Mouse (Mus musculus) forebrain, postnatal 0 days (tissue): ENCODE data around the gene Nfs1. TPM values are rescaled to one million over a fixed set of nuclear protein-coding genes. Genes with fewer than 3 reads are reported as not detected.

Experiments
- ATAC-seq: fragments of 200-750 bp; cut with Nextera tagmentation; 2 replicates; pipeline ENCODE4 v1.8.0; 2017; ENCODE audit warnings: mild to moderate bottlenecking, moderate library complexity
- DNase-seq: peaks from one replicate; pipeline ENCODE4 v3.0.0-alpha.2; 2015
- H3K27ac ChIP-seq: fragments of 300-500 bp; sonication (generic); 2 replicates; pipeline ENCODE4 v1.5.1; 2014; ENCODE audit warnings: low read depth, mild to moderate bottlenecking, antibody characterized with exemption, low read length, moderate library complexity, mixed read lengths
- H3K27me3 ChIP-seq: fragments of 300-500 bp; sonication (generic); 2 replicates; pipeline ENCODE4 v1.6.1; 2014; ENCODE audit warnings: mild to moderate bottlenecking, low read length, mixed read lengths; ENCODE audit not compliant: insufficient read depth
- H3K36me3 ChIP-seq: fragments of 300-500 bp; sonication (generic); 2 replicates; pipeline ENCODE4 v1.6.1; 2014; ENCODE audit warnings: mild to moderate bottlenecking, moderate library complexity; ENCODE audit not compliant: insufficient read depth
- H3K4me1 ChIP-seq: fragments of 300-500 bp; sonication (generic); 2 replicates; pipeline ENCODE4 v1.6.1; 2014; ENCODE audit warnings: antibody characterized with exemption; ENCODE audit not compliant: insufficient read depth
- H3K4me2 ChIP-seq: fragments of 300-500 bp; sonication (generic); 2 replicates; pipeline ENCODE4 v1.6.1; 2014; ENCODE audit warnings: low read depth, mild to moderate bottlenecking, moderate library complexity
- H3K4me3 ChIP-seq: fragments of 300-500 bp; sonication (generic); 2 replicates; pipeline ENCODE4 v1.5.1; 2014; ENCODE audit warnings: low read depth, low read length, mixed read lengths
- H3K9ac ChIP-seq: fragments of 300-500 bp; sonication (generic); 2 replicates; pipeline ENCODE4 v1.6.1; 2014; ENCODE audit warnings: mild to moderate bottlenecking
- H3K9me3 ChIP-seq: fragments of 300-500 bp; sonication (generic); 2 replicates; pipeline ENCODE4 v1.6.1; 2016; ENCODE audit warnings: low read length
- CTCF ChIP-seq: sonication (generic); IDR thresholded peaks from 2 replicates; pipeline ENCODE4 v1.5.1; 2016; ENCODE audit warnings: antibody characterized with exemption, control low read depth, low read depth
- WGBS: fragments of 180-500 bp; shearing (Covaris S2); extraction: QIAGEN DNeasy Blood & Tissue Kit; methylation state at CpG from one replicate; pipeline ENCODE4 v1.1.7; 2014; 5-methylcytosine and 5-hydroxymethylcytosine counted together
- polyA plus RNA-seq: library from polyadenylated mRNA; unstranded; fragments of >200 nt; fragmentation: Nextera tagmentation; extraction: Ambion mirVana; gene quantifications from 2 replicates; pipeline ENCODE4 v1.2.1, GENCODE M21; 2015
- total RNA-seq: library from RNA; depleted of rRNA; stranded (reverse); fragments of >200 nt; gene quantifications from 2 replicates; pipeline ENCODE4 v1.2.3, GENCODE M21; 2014

Gene Nfs1
- total and polyA plus RNA-seq, 2 experiments from 2014 or later, result 41.2 to 42.7 TPM

GRCm38 (mm10) chr2:156181592-156181991, 37.6 kb upstream of the Nfs1 start:
- Histone ChIP-seq H3K4me2 (peak overlapping the region; percentile 54), H3K27ac (peak overlapping the region; percentile 94; the same call in 1 of the 2 replicates), H3K4me3 (no peak overlapping the region), H3K9me3 (no peaks in the 10 kb centered on the region), H3K9ac (peak overlapping the region; percentile 72; the same call in 1 of the 2 replicates), H3K27me3 (no peaks in the 10 kb centered on the region), H3K4me1 (peaks cover 15% of the 10 kb centered on the region), H3K36me3 (peaks cover 8% of the 10 kb centered on the region)
- DNase-seq (no peak), ATAC-seq (no peak)
- whole genome bisulfite sequencing, result 78% methylated on average over 2 of the region's 2 CpGs
- TF ChIP-seq CTCF, result no peak

- ATAC-seq (no peak), DNase-seq (peak; percentile 20)
- H3K9me3 ChIP-seq, result no peaks in the 10 kb centered on the region
- H3K27ac ChIP-seq, result peak overlapping the region; percentile 94
- peaks cover 8% of the 10 kb centered on the region for H3K36me3 ChIP-seq
- no peaks in the 10 kb centered on the region for H3K27me3 ChIP-seq
- peak overlapping the region; percentile 54 for H3K4me2 ChIP-seq
- TF ChIP-seq CTCF, result no peak
- H3K4me1 ChIP-seq, result peaks cover 15% of the 10 kb centered on the region
- peak overlapping the region; percentile 48 for H3K4me3 ChIP-seq
- H3K9ac ChIP-seq, result peak overlapping the region; percentile 72
- WGBS, result 10% methylated on average over 8 of the region's 8 CpGs
Measured at GRCm38 (mm10) chr2:156180824-156181590, 37.0 kb upstream of the Nfs1 start.

GRCm38 (mm10) chr2:156180094-156180821, 36.3 kb upstream of the Nfs1 start, which contains the start of gene Rbm39:
TSS of gene Rbm39 (minus strand) at chr2:156180238.
- TF ChIP-seq CTCF, result peak; percentile 71
- ATAC-seq, result peak; percentile 96
- under 1% methylated on average over 47 of the region's 47 CpGs for WGBS
- Histone ChIP-seq H3K4me2 (peak within 1 kb of the TSS; percentile 57), H3K27ac (peak within 1 kb of the TSS; percentile 100), H3K4me1 (peaks cover 15% of the 10 kb centered on the region), H3K36me3 (peaks cover 8% of the 10 kb centered on the region), H3K9me3 (no peaks in the 10 kb centered on the region), H3K27me3 (no peaks in the 10 kb centered on the region), H3K9ac (peak within 1 kb of the TSS; percentile 100), H3K4me3 (peak within 1 kb of the TSS; percentile 99)
- DNase-seq, result peak; percentile 100

- Histone ChIP-seq H3K27ac (peak overlapping the region; percentile 100), H3K27me3 (no peaks in the 10 kb centered on the region), H3K4me1 (peaks cover 15% of the 10 kb centered on the region), H3K9me3 (no peaks in the 10 kb centered on the region), H3K4me3 (peak overlapping the region; percentile 99), H3K36me3 (peaks cover 8% of the 10 kb centered on the region), H3K4me2 (peak overlapping the region; percentile 57; the same call in 1 of the 2 replicates), H3K9ac (peak overlapping the region; percentile 100)
- WGBS, result under 1% methylated on average over 38 of the region's 41 CpGs
- peak; percentile 1 for ATAC-seq
- no peak for DNase-seq
- no peak for TF ChIP-seq CTCF
Measured at GRCm38 (mm10) chr2:156179796-156180093, 35.8 kb upstream of the Nfs1 start.

GRCm38 (mm10) chr2:156179046-156179795, 35.2 kb upstream of the Nfs1 start:
- no peaks in the 10 kb centered on the region for H3K9me3 ChIP-seq
- DNase-seq (peak; percentile 91), ATAC-seq (peak; percentile 40)
- peaks cover 15% of the 10 kb centered on the region for H3K4me1 ChIP-seq
- H3K36me3 ChIP-seq, result peaks cover 10% of the 10 kb centered on the region
- peak overlapping the region; percentile 57 for H3K4me2 ChIP-seq
- WGBS, result 2% methylated on average over 47 of the region's 47 CpGs
- H3K27me3 ChIP-seq, result no peaks in the 10 kb centered on the region
- TF ChIP-seq CTCF, result peak; percentile 40; the same call in 1 of the 2 replicates
- peak overlapping the region; percentile 100 for H3K9ac ChIP-seq
- peak overlapping the region; percentile 99 for H3K4me3 ChIP-seq
- peak overlapping the region; percentile 100 for H3K27ac ChIP-seq

GRCm38 (mm10) chr2:156177651-156178050, 33.7 kb upstream of the Nfs1 start:
- no peak for DNase-seq
- Histone ChIP-seq H3K27ac (no peak overlapping the region), H3K36me3 (peaks cover 15% of the 10 kb centered on the region), H3K9me3 (no peaks in the 10 kb centered on the region), H3K4me2 (peak overlapping the region; percentile 31; the same call in 1 of the 2 replicates), H3K9ac (no peak overlapping the region), H3K4me1 (peaks cover 15% of the 10 kb centered on the region), H3K27me3 (no peaks in the 10 kb centered on the region), H3K4me3 (peak overlapping the region; percentile 22; the same call in 1 of the 2 replicates)
- WGBS, result 76% methylated on average over 7 of the region's 7 CpGs
- no peak for TF ChIP-seq CTCF
- ATAC-seq, result no peak
